Mouse (Mus musculus) urinary bladder, adult 2 months (tissue): ENCODE results near the gene Rbfox3. TPM values are rescaled to one million over a fixed set of nuclear protein-coding genes. Genes with fewer than 3 reads are reported as not detected.

Experiments
- DNase-seq: peaks from one replicate; pipeline ENCODE4 v3.0.0; 2022; ENCODE audit warnings: low spot score
- polyA plus RNA-seq: library from polyadenylated mRNA; depleted of rRNA; stranded (reverse); fragments of >200 nt; gene quantifications from 2 replicates; pipeline ENCODE4 v1.2.3, GENCODE M21; 2012

The Rbfox3 gene
- polyA plus RNA-seq, 1 experiment, result 23.3 TPM

GRCm38 (mm10) chr11:118511851-118512250, 399.5 kb downstream of the Rbfox3 start:
- DNase-seq, result peak; percentile 33

- DNase-seq, result no peak
Observed at GRCm38 (mm10) chr11:118508341-118508740, 403.1 kb downstream of the Rbfox3 start.

GRCm38 (mm10) chr11:118507904-118508303, 403.5 kb downstream of the Rbfox3 start:
- DNase-seq, result peak; percentile 42

GRCm38 (mm10) chr11:118507095-118507494, 404.3 kb downstream of the Rbfox3 start:
- no peak for DNase-seq

- DNase-seq, result no peak
Observed at GRCm38 (mm10) chr11:118504180-118504454, 407.3 kb downstream of the Rbfox3 start.

- no peak for DNase-seq
Observed at GRCm38 (mm10) chr11:118503418-118504179, 407.8 kb downstream of the Rbfox3 start.

- DNase-seq, result no peak
Observed at GRCm38 (mm10) chr11:118502990-118503389, 408.4 kb downstream of the Rbfox3 start.

- no peak for DNase-seq
Observed at GRCm38 (mm10) chr11:118496066-118496689, 415.2 kb downstream of the Rbfox3 start.

GRCm38 (mm10) chr11:118495065-118495464, 416.3 kb downstream of the Rbfox3 start:
- DNase-seq, result no peak

GRCm38 (mm10) chr11:118494001-118494737, 417.2 kb downstream of the Rbfox3 start:
- no peak for DNase-seq

- DNase-seq, result no peak
Observed at GRCm38 (mm10) chr11:118493458-118493857, 417.9 kb downstream of the Rbfox3 start.

GRCm38 (mm10) chr11:118491230-118491629, 420.2 kb downstream of the Rbfox3 start:
- DNase-seq, result no peak

GRCm38 (mm10) chr11:118490566-118491218, 420.7 kb downstream of the Rbfox3 start:
- DNase-seq, result peak; percentile 81

GRCm38 (mm10) chr11:118488907-118489270, 422.5 kb downstream of the Rbfox3 start:
- DNase-seq, result no peak

- no peak for DNase-seq
Observed at GRCm38 (mm10) chr11:118488191-118488906, 423.0 kb downstream of the Rbfox3 start.

GRCm38 (mm10) chr11:118486881-118487772, 424.3 kb downstream of the Rbfox3 start:
- no peak for DNase-seq

- no peak for DNase-seq
Observed at GRCm38 (mm10) chr11:118486281-118486680, 425.1 kb downstream of the Rbfox3 start.

GRCm38 (mm10) chr11:118485780-118486179, 425.6 kb downstream of the Rbfox3 start:
- DNase-seq, result no peak

GRCm38 (mm10) chr11:118485338-118485737, 426.1 kb downstream of the Rbfox3 start:
- no peak for DNase-seq

GRCm38 (mm10) chr11:118484169-118484568, 427.2 kb downstream of the Rbfox3 start:
- no peak for DNase-seq

- no peak for DNase-seq
Observed at GRCm38 (mm10) chr11:118481751-118482150, 429.6 kb downstream of the Rbfox3 start.
